Mouse (Mus musculus) heart, adult 9 months (tissue): ENCODE results near the gene Lipa.

ENCODE experiments used
- DNase-seq, 2 experiments: peaks; one replicate each; pipeline ENCODE4 v3.0.0; 2022; ENCODE audit warnings: low spot score in 2 of 2

Lipa gene

DNA sequence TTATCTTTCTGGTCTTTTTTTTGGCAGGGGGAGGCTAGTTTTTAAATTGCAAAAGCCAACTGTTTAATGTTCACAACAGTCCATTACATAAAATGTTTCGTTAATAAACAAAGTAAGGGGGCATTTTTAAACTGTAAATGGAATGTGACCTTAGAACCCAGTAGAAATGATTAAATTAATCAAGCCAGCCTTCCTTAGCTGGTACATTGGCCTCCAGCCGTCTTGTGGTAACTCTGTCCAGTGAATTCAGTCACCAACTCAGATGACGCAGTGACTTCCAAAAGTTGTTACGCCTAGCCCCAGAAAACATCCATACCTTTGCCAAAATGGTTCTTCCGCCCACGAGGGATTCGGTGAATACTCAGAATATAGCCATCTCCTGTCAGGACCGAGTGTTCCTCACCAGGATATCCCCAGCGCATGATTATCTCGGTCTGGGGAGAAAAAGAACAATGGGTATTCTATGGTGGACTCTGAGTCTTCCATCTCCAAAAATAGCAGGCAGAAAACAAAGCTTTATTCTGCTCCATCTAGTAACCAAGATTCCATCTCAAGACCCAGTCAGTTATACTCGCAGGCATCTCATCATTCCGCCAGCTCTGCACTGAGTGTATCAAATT lies 4.1 kb downstream of the Lipa start:
- peak in 1 of 2 experiments; percentile 37 for DNase-seq

- DNase-seq, result no peak
These were observed 5.3 kb downstream of the Lipa start for GRCm38 (mm10) chr19:34521978-34522377.

- no peak for DNase-seq
These were observed 5.9 kb downstream of the Lipa start for GRCm38 (mm10) chr19:34521361-34521760.

- DNase-seq, result no peak
These were observed 7.2 kb downstream of the Lipa start for GRCm38 (mm10) chr19:34520051-34520450.

- no peak for DNase-seq
These were observed 7.6 kb downstream of the Lipa start for GRCm38 (mm10) chr19:34519646-34520045.

- no peak for DNase-seq
These were observed 8.5 kb downstream of the Lipa start for GRCm38 (mm10) chr19:34518786-34519185.

DNA sequence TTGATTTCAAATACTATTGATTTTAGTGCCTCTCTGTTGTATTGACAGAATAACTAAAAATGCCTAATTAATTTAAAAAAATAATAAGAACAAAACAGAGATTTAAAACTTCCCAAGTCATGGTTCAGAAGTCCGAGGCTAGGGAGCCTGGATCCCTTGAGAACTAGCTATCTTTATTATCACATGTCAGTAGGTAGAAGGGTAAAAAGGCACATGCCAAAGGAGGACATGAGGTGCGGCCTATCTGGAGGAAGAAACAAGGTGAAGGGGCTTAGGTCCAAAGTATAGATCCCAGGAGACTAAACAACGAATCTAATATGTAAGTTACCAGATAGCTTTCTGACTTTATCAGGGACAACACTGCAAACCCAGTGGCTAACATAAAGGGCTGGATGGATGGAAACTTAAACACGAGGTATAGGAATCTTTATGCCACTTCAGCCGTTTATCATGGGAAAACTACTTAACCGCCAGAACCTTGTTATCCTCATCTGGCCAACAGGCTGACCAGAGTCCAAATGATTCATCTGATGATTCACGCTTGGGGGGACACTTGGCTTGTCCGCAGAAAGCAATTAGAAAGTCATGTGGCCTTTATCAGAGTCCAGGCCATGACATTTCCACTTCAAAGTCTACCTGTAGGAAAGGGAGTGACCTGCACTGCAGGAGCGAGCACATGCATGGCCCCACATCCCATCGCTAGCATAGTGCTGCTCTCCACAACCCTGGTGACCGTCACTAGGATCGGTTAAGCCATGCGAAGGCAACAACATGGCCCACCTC lies 9.3 kb downstream of the Lipa start:
- DNase-seq, result no peak

GRCm38 (mm10) chr19:34517197-34517596 lies 10.1 kb downstream of the Lipa start:
- DNase-seq, result no peak

GRCm38 (mm10) chr19:34516346-34516745 lies 10.9 kb downstream of the Lipa start:
- DNase-seq, result no peak

DNA sequence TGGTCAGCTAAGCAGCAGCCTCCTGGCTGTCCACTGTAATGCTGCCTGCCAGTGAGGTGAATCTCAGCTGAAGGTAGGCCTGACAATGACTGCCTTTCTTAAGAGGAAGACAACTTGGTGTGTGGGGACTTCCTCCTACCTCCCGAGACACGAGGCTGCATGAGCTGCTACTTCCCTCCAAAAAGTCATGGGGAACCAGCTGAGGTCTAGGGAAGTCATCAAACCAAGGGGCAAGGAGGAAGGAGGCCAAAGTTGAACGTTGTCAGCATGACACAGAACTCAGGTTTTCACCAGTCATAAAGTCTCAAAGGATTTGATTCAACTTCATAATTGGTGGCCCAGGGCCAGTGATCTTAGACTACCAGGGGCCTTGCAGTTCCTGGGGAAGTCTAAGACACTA lies 11.6 kb downstream of the Lipa start:
- DNase-seq, result peak; percentile 36 to 60

DNA sequence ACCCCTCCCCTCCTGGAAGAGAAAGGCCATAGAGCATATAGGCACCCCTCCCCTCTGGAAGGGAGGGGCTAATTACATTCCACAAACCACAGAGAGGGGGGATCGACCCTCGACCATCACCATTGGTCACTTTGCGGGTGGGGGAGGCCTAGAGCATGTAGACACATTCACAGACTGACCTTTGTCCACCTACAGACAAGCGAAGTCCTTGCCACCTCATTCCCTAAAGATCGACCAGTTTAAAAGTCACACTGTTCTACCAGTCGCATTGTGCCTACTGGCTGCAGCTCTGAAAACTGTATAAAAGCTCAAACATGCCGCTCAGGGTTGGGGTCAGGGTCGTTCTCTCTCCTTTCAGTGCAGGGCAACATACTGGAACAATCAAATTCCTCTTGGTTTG lies 15.7 kb downstream of the Lipa start:
- DNase-seq, result no peak

DNA sequence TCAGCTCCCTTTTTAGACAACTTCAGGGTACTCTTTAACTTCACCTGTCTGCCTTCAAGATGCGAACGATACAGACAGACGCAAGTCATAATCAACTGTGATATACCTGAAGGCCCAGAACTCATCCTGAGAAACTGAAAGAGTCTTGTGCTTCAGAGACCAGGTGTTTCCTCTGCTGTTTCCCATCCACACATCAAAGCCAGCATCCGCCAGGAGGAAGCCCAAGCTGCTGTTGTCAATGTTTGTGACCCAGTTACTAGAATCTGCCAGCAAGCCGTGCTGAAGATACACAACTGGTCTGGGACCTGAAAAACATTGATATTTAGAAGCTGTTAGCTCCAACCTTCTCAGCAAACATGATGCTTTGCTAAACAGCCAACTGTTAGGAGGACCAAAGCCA lies 16.6 kb downstream of the Lipa start:
- DNase-seq, result peak in 1 of 2 experiments; percentile 41

GRCm38 (mm10) chr19:34505161-34505721 lies 22.0 kb downstream of the Lipa start:
- DNase-seq, result no peak

DNA sequence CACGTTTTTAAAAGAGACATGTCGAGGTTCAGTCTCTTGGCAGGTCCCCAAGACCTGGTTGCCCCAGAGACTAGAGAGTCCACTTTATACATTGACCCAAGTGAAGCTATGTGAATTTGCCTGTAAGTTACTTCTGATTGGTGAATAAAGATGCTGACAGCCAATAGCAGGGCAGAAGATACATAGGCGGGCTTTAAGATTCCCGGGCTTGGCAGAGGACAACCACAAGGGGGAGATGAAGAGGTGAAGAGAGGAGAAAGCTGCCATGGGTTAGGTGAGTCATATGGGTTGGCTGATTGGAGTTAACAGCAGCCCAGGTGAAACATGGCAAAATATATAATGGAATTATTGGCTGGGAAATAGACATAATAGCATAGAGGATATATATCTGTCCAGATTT lies 26.5 kb downstream of the Lipa start:
- DNase-seq, result peak; percentile 79

GRCm38 (mm10) chr19:34496353-34496752 lies 30.9 kb downstream of the Lipa start:
- no peak for DNase-seq

DNA sequence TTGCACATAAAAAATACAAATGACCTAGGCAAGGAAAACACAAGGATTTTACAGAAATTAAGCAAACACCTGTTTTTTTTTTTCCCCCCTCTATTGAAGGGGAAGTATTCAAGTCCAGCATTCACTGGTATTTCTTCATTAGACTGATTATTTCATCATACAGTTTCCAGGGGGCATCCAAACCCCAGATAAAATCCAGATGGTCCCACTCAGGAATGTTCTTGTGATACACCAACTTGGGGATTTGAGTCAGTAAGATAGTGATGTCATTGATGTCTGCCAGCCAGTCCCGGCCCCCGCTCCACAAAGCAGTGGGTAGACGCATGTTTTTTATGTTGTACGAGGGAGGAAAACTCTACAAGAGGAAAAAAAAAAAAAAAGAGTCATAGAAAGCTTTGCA lies 33.4 kb downstream of the Lipa start:
- DNase-seq, result no peak

DNA sequence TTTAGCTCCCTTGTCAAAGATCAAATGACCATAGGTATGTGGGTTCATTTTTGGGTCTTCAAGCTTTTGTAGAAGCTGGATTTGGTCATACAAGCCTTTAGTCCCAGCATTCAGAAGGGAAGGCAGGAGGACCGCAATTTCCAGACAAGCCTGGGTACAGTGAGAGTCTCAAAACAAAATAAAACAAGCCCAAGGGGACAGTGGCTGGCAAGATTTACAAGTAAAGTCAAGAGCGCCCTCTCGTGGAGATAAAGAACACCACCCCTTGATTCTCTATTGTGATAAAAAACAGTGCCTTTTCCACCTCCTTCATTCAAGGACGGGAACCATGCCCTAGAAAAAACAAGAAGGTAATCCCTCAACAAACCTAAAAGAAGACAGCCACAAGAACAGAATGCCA lies 43.7 kb downstream of the Lipa start:
- peak; percentile 43 to 65 for DNase-seq

GRCm38 (mm10) chr19:34474991-34475971 lies 52.0 kb downstream of the Lipa start, which contains the start of gene Ch25h:
Gene Ch25h (minus strand): TSS chr19:34475164.
- DNase-seq, result peak; percentile 59 to 61

DNA sequence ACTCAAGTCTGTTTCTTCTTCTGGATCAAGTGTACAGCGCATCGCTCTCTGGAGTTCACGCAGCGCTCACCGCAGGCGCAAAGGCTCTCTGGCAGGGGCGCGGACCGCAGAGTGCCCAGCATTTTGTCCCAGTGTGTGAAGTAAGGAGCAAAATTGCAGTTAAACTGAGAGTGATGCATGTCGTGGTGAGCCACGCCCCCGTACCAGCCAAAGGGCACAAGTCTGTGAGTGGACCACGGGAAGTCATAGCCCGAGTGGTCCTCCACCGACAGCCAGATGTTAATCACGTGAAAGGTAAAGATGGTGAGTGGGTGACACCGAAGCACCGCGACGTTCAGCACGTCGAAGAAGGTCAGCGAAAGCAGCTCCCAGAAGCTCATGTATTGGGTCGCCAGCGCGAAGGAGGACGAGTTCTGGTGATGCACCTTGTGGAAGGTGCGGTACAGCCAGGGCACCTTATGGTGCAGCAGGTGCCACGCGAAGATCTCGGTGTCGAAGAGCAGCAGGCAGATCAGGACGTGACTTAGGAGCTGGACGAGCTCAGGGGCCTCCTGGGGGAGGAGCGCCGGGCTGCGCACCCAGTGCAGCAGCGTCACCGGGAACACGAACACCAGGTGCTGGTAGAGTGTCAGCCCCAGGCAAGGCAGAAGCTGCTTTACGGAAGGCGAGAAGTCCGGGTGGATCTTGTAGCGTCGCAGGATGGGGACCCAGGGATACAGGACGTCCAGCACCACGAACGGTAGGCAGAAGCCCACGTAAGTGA lies 52.9 kb downstream of the Lipa start:
- DNase-seq, result peak in 1 of 2 experiments; percentile 32

GRCm38 (mm10) chr19:34471703-34472102 lies 55.6 kb downstream of the Lipa start:
- no peak for DNase-seq

DNA sequence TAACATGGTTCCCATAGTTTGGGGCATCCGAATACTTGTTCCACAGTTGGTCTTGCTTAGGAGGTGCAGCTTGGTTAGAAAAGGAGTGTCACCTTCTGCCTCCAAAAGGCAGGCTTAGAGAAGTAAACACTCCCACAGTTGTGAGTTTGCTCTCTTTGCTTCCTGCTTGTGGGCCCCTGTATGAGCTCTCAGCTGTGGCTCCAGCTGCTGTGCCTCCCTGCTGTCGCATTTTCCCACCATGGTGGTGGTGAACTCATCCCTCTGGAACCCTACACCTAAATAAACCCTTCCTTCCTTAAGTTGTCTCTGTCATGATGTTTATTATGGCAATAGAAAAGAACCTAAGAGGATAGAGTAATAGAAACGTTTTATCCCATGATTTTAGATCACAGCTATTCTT lies 58.5 kb downstream of the Lipa start:
- DNase-seq, result no peak
